Mouse (Mus musculus): ENCODE measurements around the gene Setd6. TPM values are rescaled to one million over a fixed set of nuclear protein-coding genes. Genes with fewer than 3 reads are reported as not detected.

The Setd6 gene
- polyA plus RNA-seq, 1 experiment from 2014 or later = 23.0 TPM

DNA sequence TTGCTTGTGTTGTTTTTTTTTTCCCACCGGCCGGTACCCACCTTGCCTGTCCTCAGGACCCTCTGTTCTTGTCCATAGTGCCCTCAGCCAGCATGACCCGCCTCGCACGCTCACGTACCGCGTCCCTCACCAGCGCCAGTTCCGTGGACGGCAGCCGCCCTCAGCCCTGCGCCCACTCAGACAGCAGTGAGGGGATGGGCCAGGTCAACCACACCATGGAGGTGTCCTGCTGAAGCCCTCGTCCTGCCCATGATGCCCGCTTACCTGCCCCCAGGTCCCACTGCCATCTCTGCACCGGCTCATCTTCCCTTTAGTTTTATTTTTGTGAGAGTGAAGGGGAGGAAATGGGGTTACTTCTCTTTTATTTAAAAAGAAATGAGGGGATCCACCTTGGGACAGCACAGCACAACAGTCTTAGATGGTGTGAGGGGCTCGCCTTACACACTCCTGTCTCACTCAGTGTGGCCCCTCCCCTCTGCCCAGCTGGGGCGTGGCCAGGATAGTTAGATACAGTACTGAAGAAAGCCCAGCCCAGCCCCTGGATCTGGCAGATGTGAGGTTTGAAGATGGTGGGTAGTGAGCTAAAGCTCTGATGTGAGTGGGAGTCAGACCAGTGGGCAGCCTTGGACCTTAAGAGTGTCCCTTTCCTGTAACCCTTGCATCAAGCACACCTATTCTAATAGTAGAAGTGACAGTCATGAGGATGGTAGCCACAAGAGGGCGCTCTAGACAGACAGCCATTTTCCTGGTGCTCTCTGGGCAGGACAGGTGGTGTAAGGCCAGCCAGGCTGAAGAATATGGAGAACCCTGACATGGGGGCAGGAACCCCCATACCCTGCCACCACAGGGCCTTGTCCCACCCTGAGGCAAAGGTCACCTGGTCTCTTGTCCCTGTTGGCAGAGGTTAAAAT lies 2.3 kb upstream of the Setd6 start:
- no peaks in the 10 kb centered on the region for H3K9me3 ChIP-seq
- peak; percentile 13; the same call in 1 of the 2 replicates for ATAC-seq (ENCODE audit: low FRiP score, low read depth)
- H3K9ac ChIP-seq = no peak overlapping the region
- 79% methylated on average over 19 of the region's 19 CpGs for WGBS
- H3K4me2 ChIP-seq (replicated peaks) = no peak overlapping the region
- peaks cover 52% of the 10 kb centered on the region for H3K36me3 ChIP-seq
- no peak overlapping the region for H3K4me3 ChIP-seq
- H3K27ac ChIP-seq = no peak overlapping the region
- no peaks in the 10 kb centered on the region for H3K27me3 ChIP-seq (replicated peaks)
- H3K4me1 ChIP-seq = peaks cover 18% of the 10 kb centered on the region

DNA sequence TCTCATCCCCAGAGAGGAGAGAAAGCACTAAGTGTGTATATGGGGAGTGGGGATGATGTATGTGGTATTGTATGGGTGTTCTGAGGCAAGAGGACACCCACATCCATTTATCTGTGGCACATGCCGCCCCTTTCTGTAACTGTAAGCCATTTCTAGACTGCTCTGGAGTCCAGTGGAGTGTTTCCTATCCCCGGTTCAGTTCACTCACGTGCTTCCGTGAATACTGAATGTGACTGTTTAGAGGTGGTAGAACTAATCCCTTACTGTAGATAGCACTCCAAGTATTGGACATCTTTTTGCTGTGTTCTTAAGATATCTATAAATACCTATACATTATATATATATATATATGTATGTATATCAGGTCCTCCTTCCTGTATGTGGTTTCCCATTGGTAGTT lies 1.3 kb upstream of the Setd6 start:
- WGBS = 95% methylated on average over 4 of the region's 4 CpGs
- no peak overlapping the region for H3K27ac ChIP-seq
- no peak overlapping the region for H3K4me3 ChIP-seq
- H3K9me3 ChIP-seq = no peaks in the 10 kb centered on the region
- H3K4me1 ChIP-seq = peaks cover 18% of the 10 kb centered on the region
- ATAC-seq (ENCODE audit: low FRiP score, low read depth) = no peak
- H3K4me2 ChIP-seq (replicated peaks) = no peak overlapping the region
- no peaks in the 10 kb centered on the region for H3K27me3 ChIP-seq (replicated peaks)
- H3K36me3 ChIP-seq = peaks cover 53% of the 10 kb centered on the region
- no peak overlapping the region for H3K9ac ChIP-seq

DNA sequence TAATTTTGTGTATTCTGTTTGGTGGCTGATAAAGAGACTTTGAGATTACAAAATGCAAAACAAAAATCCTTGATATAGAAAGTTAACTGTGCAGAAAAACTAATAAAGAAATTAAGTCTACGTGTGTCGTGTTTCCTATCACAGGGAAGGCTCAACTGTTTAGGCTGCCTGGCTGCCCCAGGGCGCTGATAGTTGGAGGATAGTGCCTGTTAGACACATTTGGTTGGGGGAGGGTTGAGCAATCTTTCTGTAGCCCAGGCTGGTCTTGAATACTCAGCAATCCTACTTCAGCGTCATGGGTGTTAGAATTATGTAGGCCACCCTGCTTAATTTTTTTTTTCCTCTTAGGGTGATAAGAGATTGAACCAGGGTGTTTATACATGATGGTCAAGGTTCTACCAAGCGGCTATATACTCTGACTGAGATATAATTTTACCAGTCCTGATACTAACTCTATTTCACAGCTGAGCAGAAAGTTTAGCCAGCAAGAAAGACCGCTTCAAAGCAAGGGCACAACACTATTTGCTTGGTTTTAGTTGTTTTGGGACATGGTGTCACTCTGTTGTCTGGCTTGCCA lies 756 bp upstream of the Setd6 start:
- 86% methylated on average over 6 of the region's 6 CpGs for WGBS
- no peaks in the 10 kb centered on the region for H3K9me3 ChIP-seq
- H3K36me3 ChIP-seq = peaks cover 53% of the 10 kb centered on the region
- no peak overlapping the region for H3K27ac ChIP-seq
- no peaks in the 10 kb centered on the region for H3K27me3 ChIP-seq (replicated peaks)
- ATAC-seq (ENCODE audit: low FRiP score, low read depth) = no peak
- peak overlapping the region; percentile 85 for H3K4me3 ChIP-seq
- H3K4me1 ChIP-seq = peaks cover 18% of the 10 kb centered on the region
- peak overlapping the region; percentile 97 for H3K4me2 ChIP-seq (replicated peaks)
- peak overlapping the region; percentile 82 for H3K9ac ChIP-seq

DNA sequence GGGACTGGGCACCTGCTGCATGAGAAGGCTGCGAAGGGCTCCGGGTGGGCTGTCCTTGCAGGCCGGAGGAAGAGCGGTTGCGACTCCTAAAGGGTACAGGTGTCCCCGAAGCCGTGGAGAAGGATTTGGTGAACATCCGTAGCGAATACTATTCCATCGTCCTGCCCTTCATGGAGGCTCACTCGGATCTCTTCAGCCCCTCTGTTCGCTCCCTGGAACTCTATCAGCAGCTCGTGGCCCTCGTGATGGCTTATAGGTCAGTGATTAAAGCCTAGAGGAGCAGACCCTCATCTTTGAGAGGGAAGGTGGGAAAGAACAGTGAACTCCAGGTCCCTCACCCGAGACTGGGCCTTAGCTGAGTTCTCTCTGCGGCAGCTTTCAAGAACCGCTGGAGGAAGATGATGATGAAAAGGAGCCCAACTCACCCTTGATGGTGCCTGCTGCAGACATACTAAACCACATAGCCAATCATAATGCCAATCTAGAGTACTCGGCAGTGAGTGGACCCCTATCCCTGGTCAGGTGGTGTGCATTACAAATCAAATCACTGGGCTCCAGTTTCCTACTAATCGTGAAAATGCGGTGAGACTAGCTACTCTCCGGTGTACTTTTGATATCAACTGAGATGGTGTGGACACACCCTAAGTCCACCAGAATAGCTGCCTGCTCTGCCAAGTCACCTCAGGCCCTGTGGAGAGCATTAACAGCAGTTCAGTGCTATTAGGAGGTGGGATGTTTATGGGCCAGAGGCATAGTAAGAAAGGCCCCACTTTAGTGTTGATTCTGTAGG lies 1.1 kb downstream of the Setd6 start:
- H3K36me3 ChIP-seq = peaks cover 55% of the 10 kb centered on the region
- peak; percentile 1; the same call in 1 of the 2 replicates for ATAC-seq (ENCODE audit: low FRiP score, low read depth)

DNA sequence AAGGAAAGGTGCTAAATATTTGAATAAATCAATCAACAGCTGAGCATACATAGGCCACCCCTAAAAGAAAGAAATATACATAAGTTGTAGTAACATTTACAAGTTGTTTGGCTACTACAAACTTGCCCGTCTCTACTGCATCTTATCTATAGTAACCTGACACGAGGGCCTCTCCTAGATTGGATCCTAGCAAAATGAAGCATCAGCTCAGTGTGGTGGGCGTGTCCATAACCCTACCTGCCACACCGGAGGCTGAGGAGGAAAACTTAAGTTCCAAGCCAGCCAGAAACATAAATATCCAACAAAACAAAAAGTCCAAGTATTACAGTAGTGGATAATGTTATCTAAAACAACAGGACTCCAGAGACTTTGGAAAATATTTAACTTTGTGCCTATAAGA lies 11.9 kb downstream of the Setd6 start:
- no peak overlapping the region for H3K4me2 ChIP-seq (replicated peaks)
- whole genome bisulfite sequencing = 93% methylated on average over 4 of the region's 4 CpGs

More for the DNA sequence above, 1.1 kb downstream of the Setd6 start:
- no peaks in the 10 kb centered on the region for H3K9me3 ChIP-seq
- peak overlapping the region; percentile 82 for H3K9ac ChIP-seq
- peak overlapping the region; percentile 97 for H3K4me2 ChIP-seq (replicated peaks)
- no peaks in the 10 kb centered on the region for H3K27me3 ChIP-seq (replicated peaks)
- WGBS = 17% methylated on average over 21 of the region's 21 CpGs
- no peak overlapping the region for H3K27ac ChIP-seq
- H3K4me1 ChIP-seq = peaks cover 18% of the 10 kb centered on the region
- H3K4me3 ChIP-seq = peak overlapping the region; percentile 85

GRCm38 (mm10) chr8:95738596-95738995 lies 22.9 kb downstream of the Setd6 start:
- Histone ChIP-seq H3K4me3 (no peak overlapping the region), H3K36me3 (peaks cover 89% of the 10 kb centered on the region), H3K9me3 (no peaks in the 10 kb centered on the region), H3K27ac (no peak overlapping the region), H3K9ac (no peak overlapping the region), H3K4me1 (no peaks in the 10 kb centered on the region), H3K27me3 (replicated peaks) (no peaks in the 10 kb centered on the region), H3K4me2 (replicated peaks) (no peak overlapping the region)
- WGBS = 85% methylated on average over 7 of the region's 7 CpGs
- ATAC-seq (ENCODE audit: low FRiP score, low read depth) = no peak

More for the DNA sequence above, 11.9 kb downstream of the Setd6 start:
- Histone ChIP-seq H3K9ac (no peak overlapping the region), H3K9me3 (no peaks in the 10 kb centered on the region), H3K4me1 (no peaks in the 10 kb centered on the region), H3K4me3 (no peak overlapping the region), H3K27me3 (replicated peaks) (no peaks in the 10 kb centered on the region), H3K36me3 (peaks cover 84% of the 10 kb centered on the region), H3K27ac (no peak overlapping the region)
- ATAC-seq (ENCODE audit: low FRiP score, low read depth) = no peak

DNA sequence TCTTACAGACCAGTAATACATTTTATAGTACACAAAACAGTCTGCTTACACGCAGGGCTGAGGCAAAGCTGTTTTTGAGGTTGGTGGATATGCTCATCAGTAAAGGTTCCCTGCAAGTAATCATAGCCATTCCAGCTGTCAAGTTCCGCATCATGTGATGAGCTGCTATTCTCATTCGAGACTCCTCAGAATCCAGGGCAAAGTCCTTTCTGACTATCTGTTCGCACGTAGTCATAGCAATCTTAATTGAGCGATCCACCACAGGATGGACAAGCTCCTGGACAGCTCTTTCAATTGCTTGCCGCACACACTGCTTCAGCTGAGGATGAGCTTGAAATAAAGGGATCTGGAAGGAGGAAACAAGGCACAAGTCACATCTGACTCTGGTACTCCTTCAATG lies 26.1 kb downstream of the Setd6 start:
- no peak overlapping the region for H3K4me3 ChIP-seq
- H3K36me3 ChIP-seq = peaks cover 91% of the 10 kb centered on the region
- no peak for ATAC-seq (ENCODE audit: low FRiP score, low read depth)
- WGBS = 95% methylated on average over 7 of the region's 7 CpGs
- no peak overlapping the region for H3K4me2 ChIP-seq (replicated peaks)
- no peaks in the 10 kb centered on the region for H3K27me3 ChIP-seq (replicated peaks)
- no peak overlapping the region for H3K27ac ChIP-seq
- no peaks in the 10 kb centered on the region for H3K4me1 ChIP-seq
- no peaks in the 10 kb centered on the region for H3K9me3 ChIP-seq
- H3K9ac ChIP-seq = no peak overlapping the region

DNA sequence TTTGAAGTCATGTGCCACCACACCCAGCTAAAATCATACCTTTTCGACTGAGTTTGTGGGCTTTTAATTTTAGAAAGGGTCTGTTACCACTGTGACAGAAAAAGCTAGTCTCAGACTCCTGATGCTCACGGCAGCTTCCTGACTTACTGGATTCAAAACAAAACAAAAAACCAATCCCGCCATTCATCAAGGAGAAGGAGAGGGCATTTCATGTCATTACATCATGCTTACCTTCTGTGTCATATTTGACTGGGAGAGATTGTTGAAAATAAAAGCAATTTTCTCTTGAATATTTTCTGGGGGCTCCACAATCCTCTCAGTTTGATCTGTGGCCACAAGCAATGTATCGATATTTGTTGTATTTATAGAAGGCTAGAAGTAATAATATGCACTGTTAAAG lies 32.3 kb downstream of the Setd6 start:
- Histone ChIP-seq H3K9ac (no peak overlapping the region), H3K4me3 (no peak overlapping the region), H3K4me1 (no peaks in the 10 kb centered on the region), H3K4me2 (replicated peaks) (no peak overlapping the region), H3K27ac (no peak overlapping the region), H3K27me3 (replicated peaks) (no peaks in the 10 kb centered on the region), H3K36me3 (peaks cover 89% of the 10 kb centered on the region), H3K9me3 (no peaks in the 10 kb centered on the region)
- WGBS = 91% methylated on average over 4 of the region's 4 CpGs
- ATAC-seq (ENCODE audit: low FRiP score, low read depth) = no peak

- no peak overlapping the region for H3K4me2 ChIP-seq (replicated peaks)
- H3K9me3 ChIP-seq = no peaks in the 10 kb centered on the region
- no peak overlapping the region for H3K9ac ChIP-seq
- no peaks in the 10 kb centered on the region for H3K27me3 ChIP-seq (replicated peaks)
- no peak overlapping the region for H3K27ac ChIP-seq
- ATAC-seq (ENCODE audit: low FRiP score, low read depth) = no peak
- peaks cover 86% of the 10 kb centered on the region for H3K36me3 ChIP-seq
- WGBS = 97% methylated on average over 1 of the region's 1 CpGs
- H3K4me1 ChIP-seq = no peaks in the 10 kb centered on the region
- no peak overlapping the region for H3K4me3 ChIP-seq
Measured at GRCm38 (mm10) chr8:95751924-95752323, 36.2 kb downstream of the Setd6 start.

DNA sequence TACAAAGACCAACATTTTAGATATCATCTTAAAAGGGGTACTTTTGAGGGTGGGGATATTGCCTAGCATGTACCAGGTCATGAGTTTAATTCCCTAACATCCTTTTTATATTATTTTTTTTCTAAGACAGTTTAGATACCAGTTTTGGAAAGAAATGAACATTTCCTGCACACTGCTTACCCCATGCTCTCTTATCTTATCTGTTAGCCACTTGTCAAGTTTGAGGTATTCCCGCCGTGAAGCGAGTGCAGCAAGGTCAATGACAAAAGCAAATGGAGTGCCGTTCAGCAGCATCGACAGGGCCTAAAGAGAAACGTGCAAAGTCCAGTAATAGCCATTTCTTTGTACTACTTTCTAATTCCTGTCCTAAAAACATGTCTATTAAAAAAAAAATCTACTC lies 44.6 kb downstream of the Setd6 start:
- Histone ChIP-seq H3K27ac (no peak overlapping the region), H3K9me3 (no peaks in the 10 kb centered on the region), H3K4me3 (no peak overlapping the region), H3K4me1 (no peaks in the 10 kb centered on the region), H3K4me2 (replicated peaks) (no peak overlapping the region), H3K36me3 (peaks cover 76% of the 10 kb centered on the region), H3K9ac (no peak overlapping the region), H3K27me3 (replicated peaks) (no peaks in the 10 kb centered on the region)
- WGBS = 94% methylated on average over 6 of the region's 6 CpGs
- no peak for ATAC-seq (ENCODE audit: low FRiP score, low read depth)

- Histone ChIP-seq H3K36me3 (peaks cover 76% of the 10 kb centered on the region), H3K27ac (no peak overlapping the region), H3K9ac (no peak overlapping the region), H3K27me3 (replicated peaks) (no peaks in the 10 kb centered on the region), H3K9me3 (no peaks in the 10 kb centered on the region), H3K4me3 (no peak overlapping the region), H3K4me2 (replicated peaks) (no peak overlapping the region), H3K4me1 (no peaks in the 10 kb centered on the region)
- ATAC-seq (ENCODE audit: low FRiP score, low read depth) = no peak
- 91% methylated on average over 1 of the region's 1 CpGs for WGBS
Measured at GRCm38 (mm10) chr8:95764133-95764532, 48.5 kb downstream of the Setd6 start.
